8 mouse cellular contexts compared by ENCODE assay signal in genomic region chr13:93840146-93840545, GRCm38 (mm10).
DNase-seq lines count a peak whose midpoint lies in the region; ATAC-seq and TF ChIP-seq lines count a peak whose summit lies in the region.

No protein-coding gene starts in this region.

- H3K4me2 ChIP-seq in embryonic facial prominence, embryonic 12.5 days (replicated peaks) = no peak overlapping the region
- H3K4me2 ChIP-seq in hindbrain, postnatal 0 days (ENCODE audit: low read depth, low read length) = no peak overlapping the region

- no peak for ATAC-seq in embryonic facial prominence, embryonic 12.5 days (ENCODE audit: insufficient number of reproducible peaks, insufficient read depth, low FRiP score, low TSS enrichment)
- no peak for ATAC-seq in hindbrain, postnatal 0 days
- ATAC-seq in activated CD4-positive, CD25-positive, alpha-beta regulatory T cell, adult 4 months = no peak

- H3K36me3 ChIP-seq in embryonic facial prominence, embryonic 12.5 days = no peaks in the 10 kb centered on the region
- H3K36me3 ChIP-seq in hindbrain, postnatal 0 days (ENCODE audit: insufficient read depth, low read length) = no peaks in the 10 kb centered on the region

- WGBS in embryonic facial prominence, embryonic 12.5 days = 39% methylated on average over 2 of the region's 2 CpGs
- 70% methylated on average over 2 of the region's 2 CpGs for WGBS in hindbrain, postnatal 0 days

- peak; percentile 93 for DNase-seq in heart, adult 11 months
- DNase-seq in heart, postnatal 25 days (ENCODE audit: low spot score) = no peak
- peak; percentile 18 for DNase-seq in 3134 (ENCODE audit: extremely low read depth, insufficient read length, low spot score)
- no peak for DNase-seq in hindbrain, postnatal 0 days (ENCODE audit: low spot score)
- DNase-seq in c-Kit-positive CD71-positive TER-119-positive erythroid progenitor cells, embryonic 14.5 days (ENCODE audit: low spot score) = no peak
- DNase-seq in spleen, postnatal 14 days (ENCODE audit: low spot score in 2 of 2) = no peak

- peak overlapping the region; percentile 95 for H3K27ac ChIP-seq in embryonic facial prominence, embryonic 12.5 days
- H3K27ac ChIP-seq in hindbrain, postnatal 0 days = peak overlapping the region; percentile 42; the same call in 1 of the 2 replicates

- no peak overlapping the region for H3K4me3 ChIP-seq in embryonic facial prominence, embryonic 12.5 days
- H3K4me3 ChIP-seq in hindbrain, postnatal 0 days (ENCODE audit: low read length) = no peak overlapping the region

- no peaks in the 10 kb centered on the region for H3K9me3 ChIP-seq in embryonic facial prominence, embryonic 12.5 days
- H3K9me3 ChIP-seq in hindbrain, postnatal 0 days (ENCODE audit: low read length) = no peaks in the 10 kb centered on the region

- H3K4me1 ChIP-seq in embryonic facial prominence, embryonic 12.5 days = peaks cover 50% of the 10 kb centered on the region
- H3K4me1 ChIP-seq in hindbrain, postnatal 0 days (ENCODE audit: insufficient read depth, low read length) = peaks cover 5% of the 10 kb centered on the region; the same call in 1 of the 2 replicates

- H3K9ac ChIP-seq in embryonic facial prominence, embryonic 12.5 days = no peak overlapping the region
- no peak overlapping the region for H3K9ac ChIP-seq in hindbrain, postnatal 0 days (replicated peaks; ENCODE audit: low read length)

- intact Hi-C loops in heart, postnatal 25 days (cut with DNase I) = no loop called here

- H3K27me3 ChIP-seq in embryonic facial prominence, embryonic 12.5 days = no peaks in the 10 kb centered on the region
- H3K27me3 ChIP-seq in hindbrain, postnatal 0 days (ENCODE audit: insufficient read depth, low read length) = no peaks in the 10 kb centered on the region

- TF ChIP-seq CTCF in hindbrain, postnatal 0 days (IDR thresholded peaks at IDR 0.05; ENCODE audit: low read depth) = no peak

Comparison
In these comparisons a context has a peak if more than half of its experiments do, and no peak if none do; other contexts are left out.
1. DNase-seq: peak in heart, adult 11 months (single experiment) and 3134 (single experiment); none in heart, postnatal 25 days (single experiment), hindbrain, postnatal 0 days (single experiment), c-Kit-positive CD71-positive TER-119-positive erythroid progenitor cells, embryonic 14.5 days (single experiment) and spleen, postnatal 14 days (0 of 2).